Mouse (Mus musculus) midbrain, embryonic 14.5 days (tissue): ENCODE measurements around the gene Rab3gap1. TPM values are rescaled to one million over a fixed set of nuclear protein-coding genes. Genes with fewer than 3 reads are reported as not detected.

Experiments
- ATAC-seq: fragments of 200-750 bp; cut with Nextera tagmentation; 2 replicates; pipeline ENCODE4 v1.8.0; 2017; ENCODE audit warnings: moderate number of reproducible peaks, moderate library complexity; ENCODE audit not compliant: low FRiP score, low TSS enrichment
- DNase-seq: peaks from one replicate; pipeline ENCODE4 v3.0.0-alpha.2; 2015
- H3K27ac ChIP-seq: fragments of 300-500 bp; sonication (generic); replicated peaks from 2 replicates; pipeline ENCODE4 v1.5.1; 2014; ENCODE audit warnings: mild to moderate bottlenecking, low read depth, low read length, moderate library complexity
- H3K27me3 ChIP-seq: fragments of 300-500 bp; sonication (generic); 2 replicates; pipeline ENCODE4 v1.6.1; 2014; ENCODE audit warnings: low read length, control low read depth, mixed read lengths; ENCODE audit not compliant: control insufficient read depth, insufficient read depth
- H3K36me3 ChIP-seq: fragments of 300-500 bp; sonication (generic); 2 replicates; pipeline ENCODE4 v1.6.1; 2014; ENCODE audit warnings: low read length, control low read depth; ENCODE audit not compliant: control insufficient read depth, insufficient read depth
- H3K4me1 ChIP-seq: fragments of 300-500 bp; sonication (generic); 2 replicates; pipeline ENCODE4 v1.6.1; 2014; ENCODE audit warnings: mild to moderate bottlenecking, antibody characterized with exemption, low read length, control low read depth; ENCODE audit not compliant: control insufficient read depth, insufficient read depth
- H3K4me2 ChIP-seq: fragments of 300-500 bp; sonication (generic); 2 replicates; pipeline ENCODE4 v1.6.1; 2014; ENCODE audit warnings: mild to moderate bottlenecking, low read length, moderate library complexity
- H3K4me3 ChIP-seq: fragments of 300-500 bp; sonication (generic); replicated peaks from 2 replicates; pipeline ENCODE4 v1.5.1; 2014; ENCODE audit warnings: low read depth, low read length
- H3K9ac ChIP-seq: fragments of 300-500 bp; sonication (generic); replicated peaks from 2 replicates; pipeline ENCODE4 v1.6.1; 2014; ENCODE audit warnings: mild to moderate bottlenecking, low read length, moderate library complexity
- H3K9me3 ChIP-seq: fragments of 300-500 bp; sonication (generic); 2 replicates; pipeline ENCODE4 v1.6.1; 2016; ENCODE audit warnings: low read length, control low read depth, mixed read lengths; ENCODE audit not compliant: control insufficient read depth
- WGBS: fragments of 180-500 bp; shearing (Covaris S2); extraction: QIAGEN DNeasy Blood & Tissue Kit; methylation state at CpG from one replicate; pipeline ENCODE4 v1.1.7; 2014; 5-methylcytosine and 5-hydroxymethylcytosine counted together
- polyA plus RNA-seq: library from polyadenylated mRNA; unstranded; fragments of >200 nt; fragmentation: Nextera tagmentation; extraction: Ambion mirVana; gene quantifications from 2 replicates; pipeline ENCODE4 v1.2.1, GENCODE M21; 2014

Rab3gap1 gene
- 20.1 and 25.8 TPM in 2 replicates for polyA plus RNA-seq

DNA sequence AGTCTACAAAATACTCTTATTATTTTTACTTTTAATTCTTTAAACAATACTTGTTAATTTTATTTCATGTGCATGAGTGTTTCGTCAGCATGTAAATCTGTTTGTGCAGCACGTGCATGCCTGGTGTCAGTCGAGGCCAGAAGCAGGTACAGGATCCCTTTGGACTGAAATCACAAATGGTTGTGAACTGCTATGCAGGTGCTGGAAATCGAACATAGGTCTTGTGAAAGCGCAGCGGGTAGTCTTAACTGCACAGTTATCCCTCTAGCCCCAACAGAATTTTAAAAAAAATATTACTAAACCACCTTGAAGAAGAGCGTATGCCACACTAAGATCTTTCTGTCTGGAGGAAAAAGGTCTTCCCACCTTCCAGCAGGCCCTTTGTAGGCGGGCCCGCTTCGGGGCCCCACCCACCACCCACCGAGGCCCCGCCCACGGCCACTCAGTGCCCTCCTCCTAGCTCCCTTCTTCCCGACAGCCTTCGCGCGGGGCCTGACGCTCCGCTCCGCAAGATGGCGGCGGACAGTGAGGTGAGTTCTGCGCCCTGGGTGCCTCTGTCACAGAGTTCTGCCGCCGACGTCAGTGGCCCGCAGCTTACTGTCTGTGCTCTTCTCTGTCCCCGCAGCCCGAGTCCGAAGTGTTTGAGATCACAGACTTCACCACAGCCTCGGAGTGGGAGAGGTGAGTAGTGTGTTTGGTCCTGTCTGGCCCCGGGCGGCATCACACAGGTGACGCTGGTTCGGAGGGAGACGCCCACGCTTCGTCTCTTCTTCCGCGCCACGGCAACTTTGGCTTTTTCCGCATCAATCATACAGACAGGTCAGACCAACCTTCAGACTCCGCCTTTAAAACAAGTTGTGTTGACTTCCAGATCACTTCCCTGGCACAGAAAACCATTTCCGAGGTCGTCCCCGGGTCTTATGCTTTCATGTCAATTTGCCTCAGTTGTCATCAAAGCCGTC is at the start of gene Rab3gap1:
Rab3gap1 (plus strand) TSS at position 474 of the 962 bp plus-strand sequence.
- WGBS = 12% methylated on average over 47 of the region's 47 CpGs
- ATAC-seq = peak; percentile 98
- H3K27ac ChIP-seq = peak within 1 kb of the TSS; percentile 77

GRCm38 (mm10) chr1:127827325-127827724 is 41.2 kb upstream of the Rab3gap1 start:
- H3K27ac ChIP-seq = no peak overlapping the region
- H3K4me1 ChIP-seq = no peaks in the 10 kb centered on the region
- DNase-seq = peak; percentile 85
- ATAC-seq = no peak
- no peak overlapping the region for H3K4me2 ChIP-seq
- H3K9ac ChIP-seq = no peak overlapping the region
- H3K9me3 ChIP-seq = no peaks in the 10 kb centered on the region
- H3K4me3 ChIP-seq = no peak overlapping the region
- no peaks in the 10 kb centered on the region for H3K27me3 ChIP-seq
- H3K36me3 ChIP-seq = no peaks in the 10 kb centered on the region
- 25% methylated on average over 2 of the region's 2 CpGs for WGBS

More for the DNA sequence above, at the start of gene Rab3gap1:
- Histone ChIP-seq H3K4me2 (peak within 1 kb of the TSS; percentile 57), H3K9ac (peak within 1 kb of the TSS; percentile 73), H3K4me1 (peaks cover 8% of the 10 kb centered on the region), H3K4me3 (peak within 1 kb of the TSS; percentile 84), H3K27me3 (no peaks in the 10 kb centered on the region), H3K36me3 (peaks cover 8% of the 10 kb centered on the region), H3K9me3 (no peaks in the 10 kb centered on the region)
- DNase-seq = peak; percentile 94

DNA sequence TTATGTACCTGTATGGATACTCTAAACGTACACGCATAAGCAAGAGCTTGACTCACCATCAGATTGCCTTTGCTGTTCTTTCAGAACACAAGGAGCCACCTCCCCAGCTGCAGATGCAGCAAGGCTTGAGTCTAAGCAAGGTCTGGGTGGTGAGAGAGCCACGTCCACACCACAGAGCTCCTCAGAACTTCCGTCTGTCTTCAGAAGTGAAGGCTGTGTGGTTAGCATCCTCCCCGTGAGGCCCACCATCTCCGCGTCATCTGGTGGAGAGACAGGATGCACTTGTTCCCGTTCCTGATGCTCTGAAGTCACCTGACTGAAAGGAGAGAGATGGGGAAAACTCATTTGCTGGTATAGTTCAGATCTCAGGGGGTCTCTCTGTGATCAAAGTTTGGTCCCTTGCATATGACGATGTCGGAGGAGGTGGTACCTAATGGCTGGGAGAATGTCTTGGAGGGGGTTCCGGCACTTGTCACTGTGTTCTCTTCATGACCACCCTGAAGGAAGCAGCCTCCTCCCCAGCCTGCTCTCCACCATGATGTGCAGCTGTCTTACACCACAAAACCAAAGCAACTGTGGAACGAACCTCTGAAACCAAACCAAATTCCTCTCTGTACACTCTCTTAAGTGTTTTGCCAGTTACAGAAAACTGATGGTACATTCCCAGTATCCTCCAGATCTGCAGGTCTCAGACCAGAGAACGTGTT is 38.2 kb upstream of the Rab3gap1 start:
- ATAC-seq (no peak), DNase-seq (no peak)
- H3K27me3 ChIP-seq = no peaks in the 10 kb centered on the region
- no peaks in the 10 kb centered on the region for H3K4me1 ChIP-seq
- no peak overlapping the region for H3K9ac ChIP-seq
- H3K4me2 ChIP-seq = no peak overlapping the region
- H3K27ac ChIP-seq = no peak overlapping the region
- no peaks in the 10 kb centered on the region for H3K9me3 ChIP-seq
- no peak overlapping the region for H3K4me3 ChIP-seq
- no peaks in the 10 kb centered on the region for H3K36me3 ChIP-seq
- 89% methylated on average over 13 of the region's 13 CpGs for WGBS

GRCm38 (mm10) chr1:127833714-127834113 is 34.9 kb upstream of the Rab3gap1 start:
- no peak for ATAC-seq
- Histone ChIP-seq H3K36me3 (no peaks in the 10 kb centered on the region), H3K4me1 (no peaks in the 10 kb centered on the region), H3K4me3 (no peak overlapping the region), H3K9ac (no peak overlapping the region), H3K27ac (no peak overlapping the region), H3K27me3 (no peaks in the 10 kb centered on the region), H3K9me3 (no peaks in the 10 kb centered on the region), H3K4me2 (no peak overlapping the region)
- WGBS = 64% methylated on average over 2 of the region's 2 CpGs
- DNase-seq = no peak

DNA sequence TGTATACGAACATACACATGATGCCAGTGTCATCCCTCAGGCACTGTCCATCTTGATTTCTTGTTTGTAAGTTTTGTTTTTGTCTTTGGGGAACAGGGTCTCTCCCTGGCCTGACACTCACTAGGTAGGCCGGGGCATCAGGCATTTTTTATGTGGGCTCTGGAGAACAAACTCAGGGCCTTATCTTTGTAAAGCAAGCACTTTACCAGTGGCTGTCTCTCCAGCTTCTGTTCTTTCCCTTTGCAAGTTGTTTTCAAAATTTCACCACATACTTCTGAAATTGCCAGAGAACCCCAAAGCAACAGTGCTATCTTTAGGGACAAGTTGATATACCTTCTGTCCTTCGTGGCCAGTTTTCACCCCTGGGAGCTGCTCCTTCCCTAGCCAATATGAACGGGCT is 34.4 kb upstream of the Rab3gap1 start:
- H3K36me3 ChIP-seq = no peaks in the 10 kb centered on the region
- WGBS = 80% methylated on average over 4 of the region's 4 CpGs
- no peaks in the 10 kb centered on the region for H3K4me1 ChIP-seq
- no peak for DNase-seq
- no peaks in the 10 kb centered on the region for H3K27me3 ChIP-seq
- no peak overlapping the region for H3K4me2 ChIP-seq
- H3K9ac ChIP-seq = no peak overlapping the region
- no peak overlapping the region for H3K4me3 ChIP-seq
- H3K27ac ChIP-seq = no peak overlapping the region
- no peaks in the 10 kb centered on the region for H3K9me3 ChIP-seq
- ATAC-seq = no peak

DNA sequence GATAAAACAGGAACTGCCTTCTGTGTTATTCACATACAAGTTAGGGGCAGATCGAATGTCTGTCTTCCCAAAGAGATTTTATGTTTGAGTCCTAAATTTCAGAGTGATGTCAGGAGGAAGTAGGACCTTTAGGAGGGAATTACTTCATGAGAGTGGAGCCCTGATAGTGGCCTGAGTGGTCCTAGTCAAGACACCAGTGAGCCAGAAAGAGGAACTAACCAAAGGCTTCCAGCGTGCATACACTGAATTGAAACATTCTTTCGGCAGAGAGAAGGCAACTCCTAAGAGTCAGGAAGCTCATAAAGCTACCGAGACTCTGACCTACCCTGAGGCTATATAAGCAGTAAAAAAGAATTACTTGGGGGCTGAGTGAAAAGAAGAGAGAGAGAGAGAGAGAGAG is 32.0 kb upstream of the Rab3gap1 start:
- WGBS = 74% methylated on average over 4 of the region's 4 CpGs
- H3K36me3 ChIP-seq = no peaks in the 10 kb centered on the region
- H3K9me3 ChIP-seq = no peaks in the 10 kb centered on the region
- H3K27ac ChIP-seq = no peak overlapping the region
- no peak overlapping the region for H3K4me3 ChIP-seq
- H3K4me2 ChIP-seq = no peak overlapping the region
- H3K4me1 ChIP-seq = no peaks in the 10 kb centered on the region
- ATAC-seq (no peak), DNase-seq (no peak)
- no peak overlapping the region for H3K9ac ChIP-seq
- no peaks in the 10 kb centered on the region for H3K27me3 ChIP-seq

DNA sequence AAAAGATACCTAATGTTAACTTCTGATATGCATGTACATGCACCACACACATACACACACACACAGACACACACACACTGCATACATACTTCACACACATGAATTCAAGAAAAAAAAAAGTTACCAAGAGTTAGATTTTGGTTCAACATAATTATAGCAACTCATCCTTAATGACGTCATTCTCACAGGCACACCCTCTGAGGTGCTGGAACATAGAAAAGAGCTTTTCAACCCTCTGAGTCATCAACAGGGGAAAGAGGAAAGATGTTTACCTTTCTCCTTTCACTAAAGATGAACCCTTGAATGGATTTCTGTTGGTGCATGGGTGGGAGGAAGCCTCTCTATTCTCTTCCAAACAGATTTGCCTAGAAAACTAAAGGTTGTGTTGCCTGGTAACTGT is 30.0 kb upstream of the Rab3gap1 start:
- H3K9me3 ChIP-seq = no peaks in the 10 kb centered on the region
- H3K9ac ChIP-seq = no peak overlapping the region
- no peaks in the 10 kb centered on the region for H3K36me3 ChIP-seq
- H3K27ac ChIP-seq = no peak overlapping the region
- H3K4me3 ChIP-seq = no peak overlapping the region
- H3K27me3 ChIP-seq = no peaks in the 10 kb centered on the region
- H3K4me2 ChIP-seq = no peak overlapping the region
- no peaks in the 10 kb centered on the region for H3K4me1 ChIP-seq
- no peak for DNase-seq
- WGBS = 72% methylated on average over 1 of the region's 1 CpGs
- no peak for ATAC-seq

DNA sequence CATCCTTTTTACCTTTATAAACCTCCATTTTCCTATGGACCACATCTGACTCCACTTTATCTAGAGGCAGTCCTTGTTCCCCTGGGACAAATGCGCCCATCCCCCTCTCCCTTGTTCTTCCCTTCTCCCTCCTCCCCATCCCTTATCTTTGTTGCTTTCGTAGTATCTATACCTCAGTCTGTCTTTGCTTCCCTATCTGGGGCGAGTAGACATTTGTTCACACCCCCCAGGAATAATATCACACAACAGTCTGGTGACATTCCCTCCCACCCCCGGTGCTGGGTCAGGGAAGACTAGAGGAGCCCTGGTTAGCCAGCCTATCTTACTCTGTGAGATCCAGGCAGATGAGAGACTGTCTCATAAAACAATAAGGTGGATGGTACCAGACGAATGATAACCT is 23.1 kb upstream of the Rab3gap1 start:
- WGBS = 83% methylated on average over 5 of the region's 5 CpGs
- ATAC-seq = no peak

More for the DNA sequence above, 23.1 kb upstream of the Rab3gap1 start:
- H3K9me3 ChIP-seq = no peaks in the 10 kb centered on the region
- no peaks in the 10 kb centered on the region for H3K27me3 ChIP-seq
- DNase-seq = no peak
- no peaks in the 10 kb centered on the region for H3K36me3 ChIP-seq
- no peak overlapping the region for H3K4me2 ChIP-seq
- H3K27ac ChIP-seq = no peak overlapping the region
- no peaks in the 10 kb centered on the region for H3K4me1 ChIP-seq
- no peak overlapping the region for H3K4me3 ChIP-seq
- no peak overlapping the region for H3K9ac ChIP-seq
